Mouse (Mus musculus): ENCODE data around the gene Hist4h4. TPM values are rescaled to one million over a fixed set of nuclear protein-coding genes. Genes with fewer than 3 reads are reported as not detected.
"Not testable (repeated sequence)": the region's sequence is repeated elsewhere in the genome, so short reads cannot be mapped to it uniquely, and the experiment has no call there.

The Hist4h4 gene
- polyA plus RNA-seq, 1 experiment = 0.63 TPM

- no peak overlapping the region for H3K9ac ChIP-seq (ENCODE audit: low read depth, poor library complexity, severe bottlenecking)
- H3K36me3 ChIP-seq (ENCODE audit: control insufficient read depth, insufficient read depth, low read length, poor library complexity, severe bottlenecking) = no peaks in the 10 kb centered on the region
- peaks cover 3% of the 10 kb centered on the region; the same call in 1 of the 2 replicates for H3K9me3 ChIP-seq (replicated peaks; ENCODE audit: control insufficient read depth, insufficient read depth, low read length, poor library complexity, severe bottlenecking)
- TF ChIP-seq CTCF (IDR thresholded peaks at IDR 0.05; ENCODE audit: low read depth, low read length) = no peak
- no peak for TF ChIP-seq POLR2A (IDR thresholded peaks at IDR 0.05; ENCODE audit: insufficient read depth, low read length)
- TF ChIP-seq EP300 (IDR thresholded peaks at IDR 0.05; ENCODE audit: insufficient read depth, low read depth, low read length) = no peak
- no peaks in the 10 kb centered on the region for H3K4me1 ChIP-seq (ENCODE audit: control insufficient read depth, insufficient read depth, low read length)
- H3K27me3 ChIP-seq (ENCODE audit: control insufficient read depth, insufficient read depth, low read length, poor library complexity, severe bottlenecking) = no peaks in the 10 kb centered on the region; the same call in 1 of the 2 replicates
- H3K4me3 ChIP-seq (ENCODE audit: low read depth, low read length) = no peak overlapping the region
- no peak overlapping the region for H3K27ac ChIP-seq (ENCODE audit: insufficient read depth, low read length)
These were observed 3.5 kb downstream of the Hist4h4 start for GRCm38 (mm10) chr6:136800710-136801109.

GRCm38 (mm10) chr6:136797874-136798693 lies 6.1 kb downstream of the Hist4h4 start:
- H3K36me3 ChIP-seq (ENCODE audit: control insufficient read depth, insufficient read depth, low read length, poor library complexity, severe bottlenecking); H3K27me3 ChIP-seq (ENCODE audit: control insufficient read depth, insufficient read depth, low read length, poor library complexity, severe bottlenecking); H3K9ac ChIP-seq (ENCODE audit: low read depth, poor library complexity, severe bottlenecking); H3K4me1 ChIP-seq (ENCODE audit: control insufficient read depth, insufficient read depth, low read length); H3K9me3 ChIP-seq (replicated peaks; ENCODE audit: control insufficient read depth, insufficient read depth, low read length, poor library complexity, severe bottlenecking); H3K27ac ChIP-seq (ENCODE audit: insufficient read depth, low read length); H3K4me3 ChIP-seq (ENCODE audit: low read depth, low read length): not testable (repeated sequence)

- Histone ChIP-seq H3K9me3 (replicated peaks; ENCODE audit: control insufficient read depth, insufficient read depth, low read length, poor library complexity, severe bottlenecking) (no peaks in the 10 kb centered on the region), H3K36me3 (ENCODE audit: control insufficient read depth, insufficient read depth, low read length, poor library complexity, severe bottlenecking) (no peaks in the 10 kb centered on the region), H3K27ac (ENCODE audit: insufficient read depth, low read length) (no peak overlapping the region), H3K27me3 (ENCODE audit: control insufficient read depth, insufficient read depth, low read length, poor library complexity, severe bottlenecking) (no peaks in the 10 kb centered on the region; the same call in 1 of the 2 replicates), H3K4me3 (ENCODE audit: low read depth, low read length) (no peak overlapping the region), H3K9ac (ENCODE audit: low read depth, poor library complexity, severe bottlenecking) (no peak overlapping the region), H3K4me1 (ENCODE audit: control insufficient read depth, insufficient read depth, low read length) (peaks cover 3% of the 10 kb centered on the region)
- TF ChIP-seq CTCF (IDR thresholded peaks at IDR 0.05; ENCODE audit: low read depth, low read length) (no peak), EP300 (IDR thresholded peaks at IDR 0.05; ENCODE audit: insufficient read depth, low read depth, low read length) (no peak), POLR2A (IDR thresholded peaks at IDR 0.05; ENCODE audit: insufficient read depth, low read length) (no peak)
These were observed 8.4 kb downstream of the Hist4h4 start for GRCm38 (mm10) chr6:136795850-136796249.

- Histone ChIP-seq H3K9me3 (replicated peaks; ENCODE audit: control insufficient read depth, insufficient read depth, low read length, poor library complexity, severe bottlenecking) (no peaks in the 10 kb centered on the region), H3K4me1 (ENCODE audit: control insufficient read depth, insufficient read depth, low read length) (peaks cover 3% of the 10 kb centered on the region), H3K4me3 (ENCODE audit: low read depth, low read length) (no peak overlapping the region), H3K36me3 (ENCODE audit: control insufficient read depth, insufficient read depth, low read length, poor library complexity, severe bottlenecking) (no peaks in the 10 kb centered on the region), H3K27ac (ENCODE audit: insufficient read depth, low read length) (no peak overlapping the region), H3K27me3 (ENCODE audit: control insufficient read depth, insufficient read depth, low read length, poor library complexity, severe bottlenecking) (no peaks in the 10 kb centered on the region; the same call in 1 of the 2 replicates), H3K9ac (ENCODE audit: low read depth, poor library complexity, severe bottlenecking) (no peak overlapping the region)
- TF ChIP-seq CTCF (IDR thresholded peaks at IDR 0.05; ENCODE audit: low read depth, low read length) (no peak), EP300 (IDR thresholded peaks at IDR 0.05; ENCODE audit: insufficient read depth, low read depth, low read length) (no peak), POLR2A (IDR thresholded peaks at IDR 0.05; ENCODE audit: insufficient read depth, low read length) (no peak)
These were observed 9.1 kb downstream of the Hist4h4 start for GRCm38 (mm10) chr6:136795110-136795509.

- H3K36me3 ChIP-seq (ENCODE audit: control insufficient read depth, insufficient read depth, low read length, poor library complexity, severe bottlenecking) = no peaks in the 10 kb centered on the region
- H3K4me1 ChIP-seq (ENCODE audit: control insufficient read depth, insufficient read depth, low read length) = peaks cover 3% of the 10 kb centered on the region
- H3K27ac ChIP-seq (ENCODE audit: insufficient read depth, low read length) = no peak overlapping the region
- TF ChIP-seq CTCF (IDR thresholded peaks at IDR 0.05; ENCODE audit: low read depth, low read length) (no peak), POLR2A (IDR thresholded peaks at IDR 0.05; ENCODE audit: insufficient read depth, low read length) (no peak), EP300 (IDR thresholded peaks at IDR 0.05; ENCODE audit: insufficient read depth, low read depth, low read length) (no peak)
- H3K9me3 ChIP-seq (replicated peaks; ENCODE audit: control insufficient read depth, insufficient read depth, low read length, poor library complexity, severe bottlenecking) = no peaks in the 10 kb centered on the region
- peak overlapping the region; percentile 69 for H3K9ac ChIP-seq (ENCODE audit: low read depth, poor library complexity, severe bottlenecking)
- H3K27me3 ChIP-seq (ENCODE audit: control insufficient read depth, insufficient read depth, low read length, poor library complexity, severe bottlenecking) = no peaks in the 10 kb centered on the region; the same call in 1 of the 2 replicates
- peak overlapping the region; percentile 68 for H3K4me3 ChIP-seq (ENCODE audit: low read depth, low read length)
These were observed 10.2 kb downstream of the Hist4h4 start for GRCm38 (mm10) chr6:136793831-136794525.

All from ES-Bruce4 (cell line).